Mouse (Mus musculus) lung, adult 10 weeks (tissue): ENCODE data around the gene Gm13199. TPM values are rescaled to one million over a fixed set of nuclear protein-coding genes. Genes with fewer than 3 reads are reported as not detected.

Source experiments
- polyA plus RNA-seq: library from polyadenylated mRNA; stranded (reverse); fragments of 350-450 nt; fragmentation: Illumina TruSeq; extraction: RNeasy Lipid Tissue Mini Kit (QIAGEN cat#74804); gene quantifications from one replicate; pipeline ENCODE4 v1.2.3, GENCODE M21; 2014; ENCODE audit warnings: low read depth, low replicate concordance; ENCODE audit not compliant: insufficient read depth

The Gm13199 gene
- polyA plus RNA-seq: 0.49 TPM

DNA sequence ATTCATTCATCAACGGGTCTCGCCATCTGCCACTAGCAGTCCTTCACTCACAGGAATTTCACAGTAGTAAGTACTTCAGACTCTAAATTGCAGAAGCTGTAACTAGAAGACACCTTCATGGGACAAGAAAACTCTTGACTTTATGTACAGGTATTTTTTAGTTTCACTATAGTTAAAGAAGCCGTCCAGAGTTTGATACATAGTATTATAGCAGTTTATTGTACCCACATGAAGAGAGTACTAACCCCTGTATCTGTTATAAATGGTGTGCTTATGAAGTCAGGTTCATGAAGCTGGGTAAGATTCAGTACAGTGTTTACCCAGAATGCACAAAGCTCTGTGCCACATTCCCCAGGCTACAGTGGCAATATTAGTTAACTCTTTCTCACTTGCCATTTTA is at the start of gene Gm13199:
Gm13199 (minus strand) TSS at position 101 of the 400 bp plus-strand sequence.

DNA sequence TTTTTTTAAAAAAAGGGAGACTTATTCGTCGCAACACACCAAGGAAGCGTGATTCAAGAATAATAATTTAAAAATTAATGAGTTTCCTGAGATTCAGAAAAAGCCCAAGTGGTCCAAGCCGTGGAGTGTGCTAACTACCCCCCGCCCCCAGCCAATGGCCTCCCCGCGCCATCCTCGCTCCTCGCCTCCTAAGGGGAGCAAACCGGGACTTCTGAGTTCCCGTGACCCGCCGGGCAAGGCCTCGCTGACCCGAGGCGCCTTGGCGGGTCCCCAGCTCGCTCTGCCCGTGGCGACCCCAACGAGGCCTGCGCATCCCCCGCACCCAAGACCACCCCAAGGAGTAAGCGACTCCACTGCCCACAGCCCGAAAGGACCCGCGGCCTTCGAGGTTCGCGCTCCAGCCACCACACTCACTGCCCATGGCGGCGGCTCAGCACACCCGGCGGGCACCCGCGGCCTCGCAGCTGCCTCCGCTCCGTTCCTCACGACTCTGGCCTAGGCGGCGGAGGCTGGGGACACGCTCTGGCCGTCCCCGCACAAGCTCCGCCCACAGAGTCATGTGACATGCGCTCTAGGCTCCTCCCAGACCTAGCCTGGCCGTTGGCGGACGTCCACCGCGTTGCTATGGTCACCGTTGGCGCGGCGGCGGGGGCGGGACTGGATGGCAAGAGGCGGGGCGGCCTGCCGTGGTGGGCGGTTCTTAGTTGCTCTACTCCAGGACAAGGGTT is 32.3 kb upstream of the Gm13199 start, which contains the start of gene Sec61a2:
Sec61a2 (minus strand) TSS at position 590 of the 728 bp plus-strand sequence.

DNA sequence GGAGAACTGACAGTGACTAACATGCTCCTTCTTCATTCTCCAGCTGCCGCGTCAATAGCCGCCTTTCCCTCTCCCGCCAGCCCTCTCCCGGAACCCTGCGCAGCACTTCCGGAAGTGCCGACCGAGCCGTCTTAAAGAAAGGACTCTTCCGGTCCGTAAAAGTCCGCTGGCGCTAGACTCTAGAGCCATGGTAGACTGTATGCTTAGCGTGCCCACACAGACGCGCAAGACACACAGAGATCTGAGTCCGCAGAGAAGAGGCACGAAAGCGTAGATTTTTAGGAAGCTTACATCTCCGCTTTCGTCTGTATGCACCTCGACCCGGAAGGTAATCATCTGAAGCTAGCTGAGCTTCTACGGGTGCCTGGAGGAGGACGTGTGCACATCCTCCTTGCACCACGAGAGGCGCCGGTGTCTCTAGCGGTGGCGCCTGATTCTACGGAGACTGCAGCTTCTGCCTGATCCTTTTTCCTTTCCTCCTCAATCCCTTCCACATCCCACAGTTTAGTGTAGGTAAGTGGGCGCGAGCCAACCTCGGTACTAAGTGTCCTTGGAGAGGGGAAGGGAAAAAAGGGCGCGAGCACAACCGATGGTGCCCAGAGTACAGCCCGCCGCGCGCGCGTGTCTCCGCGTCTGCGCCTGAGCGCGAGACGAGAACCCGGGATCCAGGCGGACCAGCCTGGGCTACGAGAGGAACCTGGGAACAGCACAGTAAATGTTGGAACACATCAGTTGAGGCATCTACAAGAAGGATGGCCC is 17.7 kb downstream of the Gm13199 start, which contains the start of the genes Nudt5 and Cdc123:
Nudt5 (plus strand) TSS at position 147 of the 759 bp plus-strand sequence.
Cdc123 (minus strand) TSS at position 292 of the 759 bp plus-strand sequence.

Other genes starting within 250 kb of the Gm13199 start
- 1.9 TPM for gene Camk1d, start 148.4 kb downstream of the Gm13199 start, polyA plus RNA-seq
- 16.7 TPM for gene Nudt5, start 17.9 kb downstream of the Gm13199 start, polyA plus RNA-seq
- 65.8 TPM for gene Cdc123, start 17.8 kb downstream of the Gm13199 start, polyA plus RNA-seq
- 7.3 TPM for gene Sec61a2, start 32.5 kb upstream of the Gm13199 start, polyA plus RNA-seq
- 0.31 TPM for gene Dhtkd1, start 79.9 kb upstream of the Gm13199 start, polyA plus RNA-seq
- 11.1 TPM for gene Upf2, start 88.5 kb upstream of the Gm13199 start, polyA plus RNA-seq